Mouse (Mus musculus): ENCODE data around the gene Carns1. TPM values are rescaled to one million over a fixed set of nuclear protein-coding genes. Genes with fewer than 3 reads are reported as not detected.

Gene Carns1
- polyA plus RNA-seq, 1 experiment from 2014 or later = 3.3 TPM

DNA sequence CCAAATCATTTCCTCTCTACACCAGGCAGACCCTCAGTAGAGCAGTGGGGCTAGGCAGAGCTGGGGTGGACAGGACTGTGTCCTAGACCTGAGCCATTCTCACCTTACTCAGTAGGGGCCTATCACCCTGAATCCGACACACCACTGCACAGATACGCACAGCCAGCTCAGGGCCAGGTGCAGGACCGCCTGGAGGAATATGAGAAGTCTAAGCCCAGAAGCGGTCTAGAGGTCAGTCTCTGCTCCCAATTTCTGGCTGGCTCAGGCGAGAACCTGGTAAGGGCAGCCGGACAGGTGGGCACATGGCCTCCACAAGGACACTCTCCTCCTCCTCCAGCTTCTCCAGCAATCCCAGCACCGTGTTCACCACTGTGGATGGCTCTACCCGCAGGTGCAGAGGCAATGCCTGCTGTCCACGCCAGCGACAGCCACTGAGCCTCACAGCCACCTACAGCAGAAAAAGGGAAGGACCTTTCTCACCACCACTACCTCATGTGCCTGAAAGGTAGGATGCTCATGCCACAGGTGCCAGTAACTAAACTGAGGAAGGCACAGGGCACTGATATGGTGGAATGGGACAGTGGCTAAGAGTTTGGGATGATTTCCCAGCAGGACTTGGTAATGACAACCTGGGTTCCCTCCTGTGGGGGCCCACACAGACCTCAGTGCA is 4.4 kb downstream of the Carns1 start:
- Histone ChIP-seq H3K4me3 (ENCODE audit: low read depth, low read length) (no peak overlapping the region), H3K9ac (ENCODE audit: low read depth, low read length) (no peak overlapping the region), H3K27ac (ENCODE audit: low read depth, low read length) (no peak overlapping the region), H3K4me2 (replicated peaks; ENCODE audit: low read depth, low read length) (no peak overlapping the region), H3K4me1 (replicated peaks; ENCODE audit: control insufficient read depth, insufficient read depth, low read length) (peaks cover 8% of the 10 kb centered on the region; the same call in 1 of the 2 replicates), H3K9me3 (ENCODE audit: control insufficient read depth, low read length) (no peaks in the 10 kb centered on the region), H3K36me3 (ENCODE audit: control insufficient read depth, insufficient read depth, low read length) (no peaks in the 10 kb centered on the region), H3K27me3 (ENCODE audit: control insufficient read depth, insufficient read depth, low read length) (no peaks in the 10 kb centered on the region)
- WGBS = 89% methylated on average over 10 of the region's 10 CpGs
- DNase-seq (ENCODE audit: low spot score) = no peak
- ATAC-seq (ENCODE audit: low FRiP score) = no peak

DNA sequence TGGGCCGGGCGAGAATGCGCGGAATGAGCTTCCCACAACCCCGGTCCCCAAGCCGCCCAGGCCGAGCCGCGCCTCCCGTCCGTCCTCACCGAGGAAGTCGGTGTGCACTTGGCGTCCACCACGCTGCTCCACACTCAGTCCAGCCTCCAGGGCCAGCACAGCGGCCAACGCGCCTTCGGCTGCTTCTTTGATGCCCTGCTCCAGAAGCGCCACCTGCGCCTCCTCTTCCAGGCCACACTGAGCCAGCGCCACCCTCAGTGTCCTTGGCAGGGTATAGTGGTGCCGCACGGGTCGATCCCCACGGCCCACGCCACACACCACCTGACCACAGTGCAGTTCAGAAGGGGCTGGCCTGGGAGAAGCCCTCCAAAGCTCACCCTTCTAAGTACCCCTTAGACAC is 5.5 kb downstream of the Carns1 start:
- WGBS = 11% methylated on average over 27 of the region's 27 CpGs
- ATAC-seq (ENCODE audit: low FRiP score) (peak; percentile 63), DNase-seq (ENCODE audit: low spot score) (no peak)
- peak overlapping the region; percentile 82 for H3K27ac ChIP-seq (ENCODE audit: low read depth, low read length)
- H3K27me3 ChIP-seq (ENCODE audit: control insufficient read depth, insufficient read depth, low read length) = no peaks in the 10 kb centered on the region
- peak overlapping the region; percentile 80 for H3K9ac ChIP-seq (ENCODE audit: low read depth, low read length)
- peak overlapping the region; percentile 76 for H3K4me2 ChIP-seq (replicated peaks; ENCODE audit: low read depth, low read length)
- H3K4me1 ChIP-seq (replicated peaks; ENCODE audit: control insufficient read depth, insufficient read depth, low read length) = peaks cover 5% of the 10 kb centered on the region; the same call in 1 of the 2 replicates
- peak overlapping the region; percentile 39 for H3K4me3 ChIP-seq (ENCODE audit: low read depth, low read length)
- H3K36me3 ChIP-seq (ENCODE audit: control insufficient read depth, insufficient read depth, low read length) = no peaks in the 10 kb centered on the region
- H3K9me3 ChIP-seq (ENCODE audit: control insufficient read depth, low read length) = no peaks in the 10 kb centered on the region

DNA sequence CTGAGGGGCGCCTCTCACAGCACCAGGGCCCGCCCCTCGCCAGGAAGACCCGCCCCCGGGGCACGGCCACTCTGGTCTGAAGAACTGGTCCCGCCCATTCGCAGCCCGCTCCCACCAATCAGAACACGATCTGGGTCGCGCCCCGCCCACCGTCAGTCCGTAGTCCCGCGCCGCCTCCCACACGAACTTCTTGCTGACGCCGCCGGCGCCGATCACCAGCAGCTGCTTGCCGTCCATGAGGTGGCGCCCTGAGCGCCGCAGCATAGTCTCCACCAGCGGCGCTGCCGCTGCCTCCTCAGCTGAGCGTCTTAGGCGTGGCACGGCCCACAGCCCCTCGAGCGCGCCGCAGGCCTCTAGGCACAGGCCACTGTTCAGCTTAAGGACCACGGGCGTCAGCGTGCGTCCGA is 5.9 kb downstream of the Carns1 start:
- H3K27ac ChIP-seq (ENCODE audit: low read depth, low read length) = peak overlapping the region; percentile 82
- no peaks in the 10 kb centered on the region for H3K9me3 ChIP-seq (ENCODE audit: control insufficient read depth, low read length)
- ATAC-seq (ENCODE audit: low FRiP score) (peak; percentile 93), DNase-seq (ENCODE audit: low spot score) (peak; percentile 100)
- H3K4me3 ChIP-seq (ENCODE audit: low read depth, low read length) = peak overlapping the region; percentile 39
- H3K4me1 ChIP-seq (replicated peaks; ENCODE audit: control insufficient read depth, insufficient read depth, low read length) = peaks cover 5% of the 10 kb centered on the region; the same call in 1 of the 2 replicates
- peak overlapping the region; percentile 76 for H3K4me2 ChIP-seq (replicated peaks; ENCODE audit: low read depth, low read length)
- H3K9ac ChIP-seq (ENCODE audit: low read depth, low read length) = peak overlapping the region; percentile 80
- H3K27me3 ChIP-seq (ENCODE audit: control insufficient read depth, insufficient read depth, low read length) = no peaks in the 10 kb centered on the region
- under 1% methylated on average over 37 of the region's 43 CpGs for WGBS
- no peaks in the 10 kb centered on the region for H3K36me3 ChIP-seq (ENCODE audit: control insufficient read depth, insufficient read depth, low read length)

DNA sequence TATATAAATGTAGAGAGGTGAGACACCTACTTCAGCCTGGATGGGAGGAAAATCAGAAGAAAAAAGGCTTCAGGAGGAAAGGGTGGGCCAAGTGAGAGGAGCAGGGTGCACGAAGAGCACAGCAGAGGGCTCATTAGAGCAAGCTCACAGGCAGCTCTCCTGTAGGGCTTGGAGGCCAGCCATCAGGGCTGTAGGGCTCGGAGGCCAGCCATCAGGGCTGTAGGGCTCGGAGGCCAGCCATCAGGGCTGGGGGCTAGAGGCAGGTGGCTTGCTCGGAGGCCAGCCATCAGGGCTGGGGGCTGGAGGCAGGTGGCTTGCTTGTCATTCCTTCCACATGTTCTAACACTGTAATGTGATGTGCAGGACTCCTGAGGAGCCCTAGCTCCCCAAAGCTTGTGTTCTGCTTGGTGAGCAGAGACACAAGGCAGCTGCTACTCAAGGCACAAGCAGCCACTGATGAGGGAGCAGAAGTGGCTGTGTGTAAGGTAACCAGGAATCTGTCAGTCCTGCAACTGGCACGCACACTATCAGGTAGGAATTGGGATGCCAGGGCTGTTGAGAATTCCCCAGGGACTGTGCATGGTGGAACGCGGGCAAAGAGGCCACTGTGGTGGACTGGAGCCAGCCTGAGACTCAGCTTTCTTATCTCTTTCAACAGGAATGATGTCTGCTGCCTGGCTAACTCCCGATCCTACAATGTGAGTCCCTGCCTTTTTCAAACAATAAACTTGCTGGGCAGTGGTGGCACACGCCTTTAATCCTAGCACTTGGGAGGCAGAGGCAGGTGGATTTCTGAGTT is 8.4 kb downstream of the Carns1 start:
- no peak for DNase-seq (ENCODE audit: low spot score)
- no peaks in the 10 kb centered on the region for H3K36me3 ChIP-seq (ENCODE audit: control insufficient read depth, insufficient read depth, low read length)
- no peak overlapping the region for H3K27ac ChIP-seq (ENCODE audit: low read depth, low read length)
- no peak overlapping the region for H3K4me2 ChIP-seq (replicated peaks; ENCODE audit: low read depth, low read length)
- H3K9ac ChIP-seq (ENCODE audit: low read depth, low read length) = no peak overlapping the region
- H3K4me1 ChIP-seq (replicated peaks; ENCODE audit: control insufficient read depth, insufficient read depth, low read length) = peaks cover 9% of the 10 kb centered on the region; the same call in 1 of the 2 replicates
- WGBS = 84% methylated on average over 9 of the region's 9 CpGs
- H3K4me3 ChIP-seq (ENCODE audit: low read depth, low read length) = no peak overlapping the region
- H3K27me3 ChIP-seq (ENCODE audit: control insufficient read depth, insufficient read depth, low read length) = no peaks in the 10 kb centered on the region
- no peak for ATAC-seq (ENCODE audit: low FRiP score)
- H3K9me3 ChIP-seq (ENCODE audit: control insufficient read depth, low read length) = no peaks in the 10 kb centered on the region

DNA sequence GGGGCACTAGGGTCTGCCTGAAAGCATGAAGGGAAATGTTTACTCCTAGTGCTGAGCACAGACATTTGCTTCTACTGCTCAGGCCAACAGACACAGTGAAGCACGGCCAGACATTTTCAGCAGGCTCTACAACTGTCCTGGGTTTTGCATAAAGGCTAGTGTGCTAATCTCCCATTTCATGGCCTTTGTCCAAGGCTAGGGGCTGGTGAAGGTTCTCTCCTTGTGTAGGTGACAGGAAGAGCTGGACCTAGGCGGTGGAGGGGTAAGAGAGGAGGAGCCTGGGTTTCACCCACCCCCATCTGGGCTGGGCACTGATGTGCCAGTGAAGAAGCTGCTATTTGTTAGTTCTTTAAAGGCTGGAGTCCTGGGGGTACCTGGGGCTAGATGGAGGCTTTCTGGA is 10.6 kb downstream of the Carns1 start:
- peaks cover 4% of the 10 kb centered on the region; the same call in 1 of the 2 replicates for H3K36me3 ChIP-seq (ENCODE audit: control insufficient read depth, insufficient read depth, low read length)
- no peaks in the 10 kb centered on the region for H3K27me3 ChIP-seq (ENCODE audit: control insufficient read depth, insufficient read depth, low read length)
- H3K4me2 ChIP-seq (replicated peaks; ENCODE audit: low read depth, low read length) = no peak overlapping the region
- H3K27ac ChIP-seq (ENCODE audit: low read depth, low read length) = no peak overlapping the region
- WGBS = 81% methylated on average over 2 of the region's 2 CpGs
- DNase-seq (ENCODE audit: low spot score) (no peak), ATAC-seq (ENCODE audit: low FRiP score) (no peak)
- no peak overlapping the region for H3K4me3 ChIP-seq (ENCODE audit: low read depth, low read length)
- peaks cover 6% of the 10 kb centered on the region; the same call in 1 of the 2 replicates for H3K4me1 ChIP-seq (replicated peaks; ENCODE audit: control insufficient read depth, insufficient read depth, low read length)
- H3K9ac ChIP-seq (ENCODE audit: low read depth, low read length) = no peak overlapping the region
- no peaks in the 10 kb centered on the region for H3K9me3 ChIP-seq (ENCODE audit: control insufficient read depth, low read length)

DNA sequence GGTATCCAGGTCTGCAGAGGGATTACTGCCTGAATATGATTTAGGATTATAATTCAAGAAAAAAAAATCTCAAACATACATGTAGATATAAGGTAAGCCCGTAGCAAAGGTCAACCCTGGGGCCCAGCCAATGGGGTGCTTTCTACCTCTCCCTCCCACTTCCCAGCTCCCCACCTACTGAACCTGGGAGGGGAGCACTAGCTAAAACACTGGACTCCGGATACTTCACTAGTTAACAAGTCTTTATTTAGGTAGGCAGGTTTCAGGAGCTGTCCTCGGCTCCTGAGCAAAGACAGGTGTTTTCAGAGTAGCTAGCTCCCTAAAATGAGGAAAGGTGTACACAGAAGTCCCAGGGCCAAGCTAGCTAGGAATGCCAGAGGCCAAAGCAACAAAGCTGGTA is 11.2 kb downstream of the Carns1 start:
- no peak overlapping the region for H3K4me2 ChIP-seq (replicated peaks; ENCODE audit: low read depth, low read length)
- peaks cover 5% of the 10 kb centered on the region; the same call in 1 of the 2 replicates for H3K36me3 ChIP-seq (ENCODE audit: control insufficient read depth, insufficient read depth, low read length)
- H3K27me3 ChIP-seq (ENCODE audit: control insufficient read depth, insufficient read depth, low read length) = no peaks in the 10 kb centered on the region
- H3K4me3 ChIP-seq (ENCODE audit: low read depth, low read length) = no peak overlapping the region; the same call in 1 of the 2 replicates
- H3K4me1 ChIP-seq (replicated peaks; ENCODE audit: control insufficient read depth, insufficient read depth, low read length) = peaks cover 5% of the 10 kb centered on the region; the same call in 1 of the 2 replicates
- no peak overlapping the region for H3K27ac ChIP-seq (ENCODE audit: low read depth, low read length)
- H3K9me3 ChIP-seq (ENCODE audit: control insufficient read depth, low read length) = no peaks in the 10 kb centered on the region
- H3K9ac ChIP-seq (ENCODE audit: low read depth, low read length) = no peak overlapping the region
- ATAC-seq (ENCODE audit: low FRiP score) = no peak
- DNase-seq (ENCODE audit: low spot score) = no peak
- WGBS = 83% methylated on average over 3 of the region's 3 CpGs

DNA sequence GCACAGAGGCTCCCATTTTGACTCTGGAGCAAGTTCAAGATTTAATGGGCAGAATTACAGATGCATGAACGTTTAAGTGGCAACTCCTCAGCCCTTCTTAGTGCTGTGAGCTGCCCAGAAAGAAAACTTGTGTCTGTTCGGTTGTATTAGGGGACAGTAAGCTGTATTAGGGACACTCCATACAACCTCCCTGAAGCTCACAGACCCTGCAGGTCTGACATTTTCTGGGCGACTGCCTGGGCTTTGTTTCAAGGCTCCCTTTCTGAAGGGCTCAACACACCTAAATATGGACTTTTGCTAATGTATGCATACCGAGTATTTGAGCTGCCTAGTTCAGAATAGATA is 11.8 kb downstream of the Carns1 start:
- peaks cover 5% of the 10 kb centered on the region; the same call in 1 of the 2 replicates for H3K4me1 ChIP-seq (replicated peaks; ENCODE audit: control insufficient read depth, insufficient read depth, low read length)
- no peaks in the 10 kb centered on the region for H3K9me3 ChIP-seq (ENCODE audit: control insufficient read depth, low read length)
- ATAC-seq (ENCODE audit: low FRiP score) (peak; percentile 37; the same call in 1 of the 2 replicates), DNase-seq (ENCODE audit: low spot score) (no peak)
- H3K27me3 ChIP-seq (ENCODE audit: control insufficient read depth, insufficient read depth, low read length) = no peaks in the 10 kb centered on the region
- peak overlapping the region; percentile 65 for H3K9ac ChIP-seq (ENCODE audit: low read depth, low read length)
- H3K27ac ChIP-seq (ENCODE audit: low read depth, low read length) = peak overlapping the region; percentile 51
- peak overlapping the region; percentile 77 for H3K4me3 ChIP-seq (ENCODE audit: low read depth, low read length)
- peaks cover 8% of the 10 kb centered on the region; the same call in 1 of the 2 replicates for H3K36me3 ChIP-seq (ENCODE audit: control insufficient read depth, insufficient read depth, low read length)
- 40% methylated on average over 4 of the region's 4 CpGs for WGBS
- H3K4me2 ChIP-seq (replicated peaks; ENCODE audit: low read depth, low read length) = peak overlapping the region; percentile 86

DNA sequence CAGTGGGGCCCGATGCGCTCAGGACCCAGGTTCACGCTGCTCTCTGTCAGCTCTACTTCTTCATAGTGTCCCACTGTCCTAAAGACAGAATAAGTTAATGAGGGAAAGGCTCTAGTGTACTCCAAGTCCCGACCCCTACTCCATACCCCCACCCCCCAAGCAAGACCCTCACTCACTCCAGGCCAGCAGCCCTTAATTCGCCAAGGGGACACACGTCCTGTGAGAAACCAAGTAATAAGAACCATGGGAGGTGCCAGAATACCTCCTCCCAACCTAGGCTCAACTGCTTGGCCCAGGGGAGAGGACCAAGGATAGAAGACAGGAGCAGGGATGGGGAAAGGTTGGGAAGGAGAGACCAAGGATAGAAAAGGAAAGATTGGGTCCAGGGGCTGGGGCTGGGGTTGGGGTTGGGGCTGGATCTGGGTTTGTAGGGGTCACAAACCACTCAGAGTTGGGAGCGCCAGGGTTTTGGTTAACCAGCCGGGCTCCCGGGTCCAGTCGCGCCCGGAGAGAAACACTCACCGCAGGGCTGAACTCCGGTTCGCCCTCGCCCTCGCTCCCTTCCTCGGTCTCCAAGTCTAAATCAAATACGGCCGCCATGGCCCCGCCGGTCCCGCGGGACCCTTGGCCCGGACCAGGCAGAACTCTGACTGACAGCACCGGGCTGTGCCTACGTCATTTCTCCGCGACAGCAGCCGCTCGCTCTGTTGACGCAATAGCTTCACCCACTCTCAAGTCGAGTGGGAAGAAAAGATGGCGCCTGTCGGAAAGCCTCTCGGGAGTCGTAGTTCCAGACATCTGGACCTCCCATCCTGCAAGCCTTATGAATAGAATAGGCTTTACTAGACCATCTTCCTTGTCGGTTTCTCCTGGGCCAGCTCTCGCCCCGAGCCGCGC is 12.4 kb downstream of the Carns1 start, which contains the start of gene Rps6kb2:
Gene Rps6kb2, minus strand, starts transcription at position 709 of the 897 bp plus-strand sequence.
- peak within 1 kb of the TSS; percentile 51 for H3K27ac ChIP-seq (ENCODE audit: low read depth, low read length)
- WGBS = 8% methylated on average over 42 of the region's 42 CpGs

More for the DNA sequence above, 12.4 kb downstream of the Carns1 start, which contains the start of gene Rps6kb2:
- H3K4me1 ChIP-seq (replicated peaks; ENCODE audit: control insufficient read depth, insufficient read depth, low read length) = peaks cover 5% of the 10 kb centered on the region; the same call in 1 of the 2 replicates
- ATAC-seq (ENCODE audit: low FRiP score) (peak; percentile 92), DNase-seq (ENCODE audit: low spot score) (peak; percentile 97)
- H3K36me3 ChIP-seq (ENCODE audit: control insufficient read depth, insufficient read depth, low read length) = peaks cover 8% of the 10 kb centered on the region; the same call in 1 of the 2 replicates
- H3K9me3 ChIP-seq (ENCODE audit: control insufficient read depth, low read length) = no peaks in the 10 kb centered on the region
- peak within 1 kb of the TSS; percentile 77 for H3K4me3 ChIP-seq (ENCODE audit: low read depth, low read length)
- H3K9ac ChIP-seq (ENCODE audit: low read depth, low read length) = peak within 1 kb of the TSS; percentile 65
- no peaks in the 10 kb centered on the region for H3K27me3 ChIP-seq (ENCODE audit: control insufficient read depth, insufficient read depth, low read length)
- H3K4me2 ChIP-seq (replicated peaks; ENCODE audit: low read depth, low read length) = peak within 1 kb of the TSS; percentile 86
